Comparison of ENCODE assay signal across 13 mouse cellular contexts in genomic region chr13:37883008-37883407, GRCm38 (mm10).
A peak's percentile ranks its signal among the peaks of the same experiment; 100 is the strongest.
DNase-seq lines count a peak whose midpoint lies in the region; ATAC-seq and TF ChIP-seq lines count a peak whose summit lies in the region.
"Had no signal": no experiment of that assay in that cellular context is flagged by ENCODE, and none has a peak within 500 bp of the region (broad histone marks: within the 10 kb centered on the region; RNA-seq: fewer than 3 reads in every experiment).

No protein-coding gene starts in this region.

- no peak overlapping the region for H3K4me3 ChIP-seq in heart, embryonic 15.5 days
- H3K4me3 ChIP-seq in lung, postnatal 0 days (ENCODE audit: low read depth, low read length) = no peak overlapping the region
- no peak overlapping the region for H3K4me3 ChIP-seq in intestine, embryonic 15.5 days (replicated peaks)
- H3K4me3 ChIP-seq in liver, embryonic 16.5 days (ENCODE audit: low read depth, low read length) = no peak overlapping the region
- H3K4me3 ChIP-seq: embryonic facial prominence, embryonic 15.5 days; neural tube, embryonic 12.5 days had no signal

- no peak for DNase-seq in heart, postnatal 14 days
- DNase-seq in lung, postnatal 0 days (ENCODE audit: low spot score) = no peak
- DNase-seq in lung, postnatal 10 days = no peak
- DNase-seq in cerebellum, adult 18-20 months = no peak
- DNase-seq: heart, postnatal 4 days had no signal

- TF ChIP-seq CTCF in lung, postnatal 0 days (IDR thresholded peaks at IDR 0.05) = no peak

- H3K9me3 ChIP-seq in heart, embryonic 15.5 days (replicated peaks) = no peaks in the 10 kb centered on the region
- H3K9me3 ChIP-seq in lung, postnatal 0 days (ENCODE audit: low read length) = no peaks in the 10 kb centered on the region
- no peaks in the 10 kb centered on the region for H3K9me3 ChIP-seq in intestine, embryonic 15.5 days
- H3K9me3 ChIP-seq in liver, embryonic 16.5 days (replicated peaks; ENCODE audit: control insufficient read depth, low read length) = no peaks in the 10 kb centered on the region
- H3K9me3 ChIP-seq: embryonic facial prominence, embryonic 15.5 days; neural tube, embryonic 12.5 days had no signal

- H3K36me3 ChIP-seq in heart, embryonic 15.5 days = no peaks in the 10 kb centered on the region
- no peaks in the 10 kb centered on the region for H3K36me3 ChIP-seq in lung, postnatal 0 days (ENCODE audit: insufficient read depth, low read length)
- H3K36me3 ChIP-seq in intestine, embryonic 15.5 days = no peaks in the 10 kb centered on the region
- no peaks in the 10 kb centered on the region for H3K36me3 ChIP-seq in liver, embryonic 16.5 days (ENCODE audit: control insufficient read depth, insufficient read depth)
- H3K36me3 ChIP-seq: embryonic facial prominence, embryonic 15.5 days; neural tube, embryonic 12.5 days had no signal

- H3K27me3 ChIP-seq in heart, embryonic 15.5 days = no peaks in the 10 kb centered on the region
- no peaks in the 10 kb centered on the region for H3K27me3 ChIP-seq in lung, postnatal 0 days (replicated peaks; ENCODE audit: insufficient read depth, low read length)
- H3K27me3 ChIP-seq in intestine, embryonic 15.5 days (replicated peaks) = no peaks in the 10 kb centered on the region
- no peaks in the 10 kb centered on the region for H3K27me3 ChIP-seq in liver, embryonic 16.5 days (ENCODE audit: control insufficient read depth, insufficient read depth, low read depth, low read length)
- H3K27me3 ChIP-seq: embryonic facial prominence, embryonic 15.5 days; neural tube, embryonic 12.5 days had no signal

- no peak for ATAC-seq in heart, embryonic 15.5 days (replicated peaks; ENCODE audit: insufficient number of reproducible peaks, insufficient read depth, low FRiP score, low read depth)
- no peak for ATAC-seq in lung, postnatal 0 days
- ATAC-seq in intestine, embryonic 15.5 days = no peak
- ATAC-seq in liver, embryonic 16.5 days (ENCODE audit: low read depth) = no peak
- ATAC-seq: activated CD4-positive, CD25-positive, alpha-beta regulatory T cell, adult 4 months; forebrain, embryonic 14.5 days; midbrain, embryonic 16.5 days had no signal

- 86% methylated on average over 5 of the region's 5 CpGs for WGBS in heart, embryonic 15.5 days
- 65% methylated on average over 5 of the region's 5 CpGs for WGBS in lung, postnatal 0 days
- 74% methylated on average over 5 of the region's 5 CpGs for WGBS in intestine, embryonic 15.5 days
- 78% methylated on average over 5 of the region's 5 CpGs for whole genome bisulfite sequencing in liver, embryonic 16.5 days (ENCODE audit: insufficient replicate concordance)

- intact Hi-C loops in heart, postnatal 14 days (cut with DNase I) = no loop called here

- peak overlapping the region; percentile 1; the same call in 1 of the 2 replicates for H3K27ac ChIP-seq in heart, embryonic 15.5 days
- peak overlapping the region; percentile 52 for H3K27ac ChIP-seq in lung, postnatal 0 days (ENCODE audit: low read length)
- 0 out of 2 replicates have a peak overlapping the region, but pooled peaks have one; percentile 8 for H3K27ac ChIP-seq in intestine, embryonic 15.5 days
- H3K27ac ChIP-seq in liver, embryonic 16.5 days (ENCODE audit: low read length) = peak overlapping the region; percentile 57
- H3K27ac ChIP-seq: embryonic facial prominence, embryonic 15.5 days; neural tube, embryonic 12.5 days had no signal

- peaks cover 69% of the 10 kb centered on the region for H3K4me1 ChIP-seq in heart, embryonic 15.5 days (replicated peaks)
- peaks cover 45% of the 10 kb centered on the region; the same call in 1 of the 2 replicates for H3K4me1 ChIP-seq in lung, postnatal 0 days (ENCODE audit: insufficient read depth, low read depth, low read length)
- H3K4me1 ChIP-seq in intestine, embryonic 15.5 days (replicated peaks) = peaks cover 50% of the 10 kb centered on the region
- peaks cover 76% of the 10 kb centered on the region for H3K4me1 ChIP-seq in liver, embryonic 16.5 days (ENCODE audit: control insufficient read depth, low read depth, low read length)
- H3K4me1 ChIP-seq: neural tube, embryonic 12.5 days had no signal

- no peak for TF ChIP-seq EP300 in lung, postnatal 0 days (IDR thresholded peaks at IDR 0.05)

- no peak overlapping the region for H3K4me2 ChIP-seq in heart, embryonic 15.5 days
- H3K4me2 ChIP-seq in lung, postnatal 0 days (replicated peaks; ENCODE audit: low read depth, low read length) = no peak overlapping the region
- no peak overlapping the region for H3K4me2 ChIP-seq in intestine, embryonic 15.5 days (replicated peaks)
- H3K4me2 ChIP-seq in liver, embryonic 16.5 days (ENCODE audit: low read depth, low read length) = no peak overlapping the region
- H3K4me2 ChIP-seq: embryonic facial prominence, embryonic 15.5 days; neural tube, embryonic 12.5 days had no signal

- H3K9ac ChIP-seq in heart, embryonic 15.5 days = no peak overlapping the region
- H3K9ac ChIP-seq in lung, postnatal 0 days (replicated peaks; ENCODE audit: low read depth) = no peak overlapping the region
- H3K9ac ChIP-seq in intestine, embryonic 15.5 days = no peak overlapping the region
- H3K9ac ChIP-seq in liver, embryonic 16.5 days (ENCODE audit: low read depth, low read length) = no peak overlapping the region
- H3K9ac ChIP-seq: embryonic facial prominence, embryonic 15.5 days; neural tube, embryonic 12.5 days had no signal

Comparison
In these comparisons a context has a peak if more than half of its experiments do, and no peak if none do; other contexts are left out.
1. H3K27ac ChIP-seq: peak in every context shown above with its lines; median percentile 57 in liver, embryonic 16.5 days; 52 in lung, postnatal 0 days; 8 in intestine, embryonic 15.5 days; 1 in heart, embryonic 15.5 days.